Mouse (Mus musculus): ENCODE results near the gene Rapgef5.

Gene Rapgef5

DNA sequence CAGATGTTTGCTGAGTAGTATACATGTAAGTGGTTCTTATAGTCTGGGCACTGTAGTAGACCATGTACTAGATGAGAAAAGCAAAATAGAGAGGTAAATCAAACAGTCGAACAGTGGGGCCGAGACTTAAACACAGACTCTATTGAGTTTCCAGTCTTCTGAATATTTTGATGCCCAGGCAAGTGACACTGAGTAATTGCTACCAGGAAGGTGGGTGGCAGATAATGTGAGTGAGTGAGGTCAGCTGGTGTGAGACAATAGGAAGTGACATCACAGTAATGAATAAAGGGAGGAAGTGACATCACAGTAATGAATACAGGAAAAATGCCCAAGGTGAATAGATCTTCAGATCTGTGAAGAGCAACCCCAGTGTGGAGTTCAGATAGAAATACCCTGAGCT, at the start of gene Rapgef5:
Gene Rapgef5 (plus strand): TSS at position 301 of the 400 bp plus-strand sequence.
- no peak for DNase-seq (ENCODE audit: low spot score)

DNA sequence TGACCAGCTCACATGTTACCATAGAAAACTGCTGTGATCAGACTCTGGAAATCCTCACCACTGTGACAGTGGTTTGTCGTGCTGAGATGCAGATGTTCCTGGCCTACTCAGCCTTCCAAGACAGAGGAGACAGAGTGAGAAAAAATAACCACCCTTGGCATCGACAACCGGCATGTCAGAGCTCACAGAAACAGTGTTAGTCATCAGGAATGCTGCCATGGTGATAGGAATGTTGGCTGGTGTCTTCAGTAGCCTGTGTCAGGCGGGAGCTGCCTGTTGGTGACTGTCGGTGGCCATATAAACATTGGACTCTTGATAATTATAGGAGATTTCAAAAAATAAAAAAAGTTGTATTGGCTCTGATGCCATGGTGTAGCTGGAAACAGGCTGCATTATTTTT, 48.0 kb upstream of the Rapgef5 start:
- no peak for DNase-seq (ENCODE audit: low spot score)

DNA sequence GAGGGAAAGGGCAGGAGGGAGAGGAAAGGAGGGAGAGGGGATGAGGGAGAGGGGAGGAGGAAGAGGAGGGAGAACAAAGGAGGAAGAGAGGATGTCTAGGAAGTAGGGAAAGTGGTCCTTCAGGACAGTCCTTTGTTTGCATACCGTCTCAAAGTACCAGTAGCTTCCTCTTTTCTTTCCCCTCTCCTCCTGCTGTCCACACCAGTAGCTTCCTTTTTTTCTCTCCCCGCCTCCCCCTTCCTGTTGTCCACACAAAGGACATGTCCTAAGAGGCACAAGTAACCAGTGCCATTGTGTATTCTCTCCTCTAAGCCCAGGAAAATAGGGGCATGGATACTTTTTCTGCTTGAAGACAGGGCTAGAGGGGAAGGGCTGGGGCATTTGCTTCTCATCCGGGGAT, 37.3 kb upstream of the Rapgef5 start:
- no peak for DNase-seq (ENCODE audit: low spot score)

GRCm38 (mm10) chr12:117479680-117480079, 36.6 kb upstream of the Rapgef5 start:
- DNase-seq (ENCODE audit: low spot score), result no peak

GRCm38 (mm10) chr12:117480958-117481357, 35.3 kb upstream of the Rapgef5 start:
- no peak for DNase-seq (ENCODE audit: low spot score)

GRCm38 (mm10) chr12:117482665-117483064, 33.6 kb upstream of the Rapgef5 start:
- no peak for DNase-seq (ENCODE audit: low spot score)

DNA sequence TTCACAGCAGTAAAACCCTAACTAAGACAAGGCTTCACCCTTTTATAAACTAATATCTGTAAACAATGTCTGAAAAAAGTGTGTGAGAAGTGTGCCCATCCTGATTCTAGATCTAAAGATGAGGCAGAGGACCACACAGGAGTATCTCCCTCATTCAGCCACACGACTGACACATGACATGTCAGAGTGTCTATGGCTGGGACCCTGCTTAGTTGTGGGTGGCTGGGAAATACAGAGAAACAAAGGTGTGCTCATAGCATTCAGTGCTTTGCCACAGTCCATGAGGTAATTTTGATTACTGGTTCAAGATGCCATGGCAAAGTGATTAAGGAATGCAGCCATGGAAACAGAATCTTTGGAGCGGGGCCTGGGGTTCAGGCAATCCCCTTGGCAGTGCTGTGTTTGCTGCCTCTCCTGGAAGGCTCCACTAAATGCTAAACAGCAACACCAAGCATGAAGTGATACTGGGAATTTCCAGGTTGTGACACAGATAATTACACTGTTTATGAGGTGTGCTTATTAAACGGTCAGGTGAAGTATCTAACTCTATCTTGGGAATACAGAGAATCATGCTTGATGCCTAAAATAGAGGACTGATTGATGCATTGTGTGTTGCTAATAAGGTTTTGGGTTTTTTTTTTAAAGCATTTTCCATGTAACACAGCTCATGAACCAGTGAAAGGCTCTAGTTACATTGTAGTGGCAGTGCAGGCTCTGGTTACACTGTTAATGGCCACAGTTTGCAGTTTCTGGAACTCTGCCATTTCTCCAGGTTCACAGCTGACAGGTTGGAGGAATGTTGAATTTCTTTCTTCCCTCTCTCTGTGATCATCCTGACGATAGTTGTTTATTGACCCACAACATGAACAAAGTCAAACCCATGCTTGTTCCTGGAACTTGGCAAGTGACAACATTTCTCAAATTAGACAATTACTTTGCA, 29.9 kb upstream of the Rapgef5 start:
- no peak for DNase-seq (ENCODE audit: low spot score)

DNA sequence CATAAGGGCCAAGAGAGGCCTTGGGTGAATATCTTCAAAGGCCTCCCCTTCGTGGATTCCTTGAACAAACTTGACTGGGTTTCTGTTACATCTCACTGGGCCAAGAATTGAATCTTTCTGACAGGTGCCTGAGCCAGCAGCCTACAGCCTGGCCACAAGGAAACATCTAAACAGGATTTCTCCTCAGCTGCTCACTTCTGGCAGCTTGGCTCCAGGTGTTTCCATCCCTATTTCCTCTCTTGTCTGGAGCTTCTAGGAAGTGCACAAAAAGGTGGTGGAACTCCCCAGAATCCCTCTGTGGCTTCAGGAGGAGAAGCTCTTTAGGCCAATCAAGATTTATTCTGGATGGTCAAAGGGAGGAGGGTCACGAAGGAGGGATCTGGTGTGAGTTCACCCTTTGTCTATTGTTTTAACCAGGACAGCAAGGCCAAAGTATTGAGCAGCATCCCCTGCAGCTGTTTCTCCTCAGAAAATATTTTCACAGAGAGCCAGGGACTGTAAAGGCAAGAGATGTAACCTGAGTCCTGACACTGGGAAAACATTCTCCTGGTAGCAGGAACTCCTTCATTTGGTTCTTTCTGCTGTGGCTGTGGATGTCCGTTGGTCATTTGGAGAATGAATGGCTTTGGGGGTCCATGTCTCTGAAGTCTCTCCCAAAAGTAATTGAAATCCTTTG, 19.6 kb upstream of the Rapgef5 start:
- no peak for DNase-seq (ENCODE audit: low spot score)

DNA sequence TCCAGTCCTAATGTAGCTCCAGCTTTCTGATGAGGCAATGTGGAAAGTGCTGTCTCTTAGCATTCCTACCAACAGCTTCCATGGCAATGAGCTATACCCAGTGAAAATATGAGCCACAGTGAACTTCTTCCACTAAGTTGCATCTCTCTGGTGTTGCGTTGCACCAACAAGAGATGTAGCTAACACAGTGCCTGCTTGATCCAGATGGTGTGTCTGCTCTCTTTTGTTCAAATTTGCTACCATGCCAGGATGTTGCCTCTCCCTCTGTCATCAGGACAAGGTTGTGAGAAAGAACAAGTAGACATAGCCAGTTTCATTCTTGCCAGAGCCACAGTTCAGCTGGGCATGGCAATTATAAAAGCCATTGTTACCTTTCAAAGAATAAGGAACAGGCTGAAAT, 18.9 kb upstream of the Rapgef5 start:
- no peak for DNase-seq (ENCODE audit: low spot score)

DNA sequence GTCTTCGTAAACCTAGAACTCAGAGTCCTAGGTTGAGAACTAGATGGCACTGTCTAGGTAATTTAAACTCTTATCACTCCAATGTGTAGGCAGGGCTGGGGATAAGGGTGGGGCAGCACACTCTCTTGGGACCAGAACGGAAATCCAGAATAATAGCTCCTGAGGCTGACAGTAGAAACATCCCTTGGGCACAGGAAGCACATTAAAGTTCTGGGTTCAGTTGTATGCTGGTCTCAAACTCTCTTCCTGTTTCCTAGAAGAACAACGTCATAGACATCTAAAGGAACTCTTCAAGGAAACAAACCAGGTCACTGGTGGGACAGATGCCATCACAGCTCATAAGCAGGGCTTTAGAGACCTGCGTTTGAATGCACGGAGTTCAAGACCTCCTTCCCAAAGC, 17.0 kb upstream of the Rapgef5 start:
- DNase-seq (ENCODE audit: low spot score), result no peak

GRCm38 (mm10) chr12:117501180-117501579, 15.1 kb upstream of the Rapgef5 start:
- no peak for DNase-seq (ENCODE audit: low spot score)

DNA sequence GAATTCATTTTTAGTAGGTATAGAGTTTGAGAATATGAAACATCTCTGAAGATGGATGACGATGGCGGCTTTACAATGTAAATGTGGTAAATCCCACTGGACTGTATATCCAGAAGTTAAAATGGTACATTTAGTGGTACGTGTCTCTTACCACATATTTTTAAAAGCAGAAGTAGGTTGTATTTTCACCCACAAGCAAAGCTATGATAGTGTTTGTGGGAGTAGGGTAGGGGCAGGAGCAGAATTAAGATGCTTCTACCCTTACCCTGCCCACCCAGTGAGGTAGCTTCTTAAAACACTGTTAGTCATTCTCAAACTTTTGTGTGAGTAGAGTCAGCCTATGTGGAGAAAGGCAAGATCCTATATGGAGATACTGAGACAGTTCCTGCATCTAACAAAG, 13.4 kb upstream of the Rapgef5 start:
- DNase-seq (ENCODE audit: low spot score), result no peak

GRCm38 (mm10) chr12:117505163-117505562, 11.1 kb upstream of the Rapgef5 start:
- no peak for DNase-seq (ENCODE audit: low spot score)

DNA sequence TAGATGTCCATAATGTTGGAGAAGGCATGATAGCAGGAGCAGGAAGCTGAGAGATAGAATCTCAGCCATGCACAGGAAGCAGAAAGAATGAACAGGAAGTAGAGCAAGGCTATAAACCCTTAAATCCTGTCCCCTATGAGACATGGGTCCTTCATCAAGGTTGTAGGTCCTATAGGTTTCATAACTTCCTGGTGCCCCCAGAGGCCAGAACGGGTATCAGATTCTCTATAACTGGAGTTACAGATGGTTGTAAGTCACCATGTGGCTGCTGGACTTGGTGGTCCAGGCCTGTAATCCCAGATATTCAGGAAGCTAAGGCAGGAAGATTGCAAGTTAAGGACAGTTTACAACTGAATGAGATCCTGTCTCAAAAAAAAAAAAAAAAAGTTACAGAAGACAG, 8.5 kb upstream of the Rapgef5 start:
- no peak for DNase-seq (ENCODE audit: low spot score)

DNA sequence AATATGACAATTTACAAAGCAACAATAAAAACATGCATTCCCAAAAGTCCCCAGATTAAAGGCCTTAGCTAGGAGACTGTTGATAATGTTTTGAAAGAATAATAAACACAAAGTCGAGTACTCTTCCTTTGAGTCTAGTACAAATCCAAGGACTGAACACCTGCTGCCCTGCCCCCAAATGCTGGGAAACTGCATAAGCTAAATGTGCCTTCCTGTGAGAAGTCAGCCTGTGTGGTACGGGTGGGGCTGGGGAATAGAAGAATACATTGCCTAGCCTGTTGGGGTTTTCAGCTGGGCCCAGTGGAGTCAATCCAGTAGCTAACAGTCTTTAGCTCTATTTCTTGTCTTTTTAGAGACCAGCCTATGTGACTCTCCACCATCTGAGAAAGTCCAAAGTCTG, 6.4 kb upstream of the Rapgef5 start:
- DNase-seq (ENCODE audit: low spot score), result no peak

DNA sequence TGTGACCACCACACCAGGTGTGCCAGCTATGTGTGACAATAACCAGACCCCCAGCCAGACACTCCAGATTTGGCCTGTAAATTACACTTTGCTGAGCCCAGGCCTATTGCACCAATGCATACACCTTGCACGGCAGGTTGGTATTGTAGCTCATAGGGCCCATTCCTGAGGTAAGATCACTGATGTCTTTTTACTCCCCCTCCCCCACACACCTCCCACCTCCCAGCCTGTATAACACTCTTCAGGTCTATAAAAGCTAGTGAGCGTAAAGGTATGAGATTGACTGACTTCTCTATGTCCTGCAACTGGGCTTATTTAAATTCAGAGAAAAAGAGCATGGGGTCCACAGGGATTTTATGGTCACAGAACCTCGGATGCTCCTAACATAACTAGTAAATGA, 3.8 kb upstream of the Rapgef5 start:
- no peak for DNase-seq (ENCODE audit: low spot score)

- DNase-seq (ENCODE audit: low spot score), result no peak
Observed at GRCm38 (mm10) chr12:117513150-117513932, 2.9 kb upstream of the Rapgef5 start.

GRCm38 (mm10) chr12:117517275-117517936, 1.1 kb downstream of the Rapgef5 start:
- no peak for DNase-seq (ENCODE audit: low spot score)

- no peak for DNase-seq (ENCODE audit: low spot score)
Observed at GRCm38 (mm10) chr12:117524311-117525013, 8.2 kb downstream of the Rapgef5 start.

DNA sequence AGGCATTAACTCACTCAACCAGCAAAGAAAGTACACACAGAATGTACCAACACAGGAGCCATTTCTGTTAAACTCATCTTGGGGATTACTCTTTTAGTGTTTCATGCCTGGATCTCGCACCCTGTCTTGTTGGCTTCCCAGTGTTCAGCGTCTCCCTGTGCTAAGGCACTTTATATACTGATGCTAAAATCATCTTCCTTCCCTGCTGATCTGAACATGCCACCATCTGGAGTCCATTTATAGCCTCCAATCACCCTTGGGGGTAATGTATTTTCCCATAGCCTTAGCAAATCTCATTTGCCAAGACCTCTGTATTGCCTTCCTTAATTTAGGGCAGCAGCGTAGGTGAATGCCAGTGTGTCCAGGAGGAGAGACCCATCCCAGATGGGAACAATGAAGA, 11.6 kb downstream of the Rapgef5 start:
- DNase-seq (ENCODE audit: low spot score), result no peak

GRCm38 (mm10) chr12:117528509-117529145, 12.3 kb downstream of the Rapgef5 start:
- no peak for DNase-seq (ENCODE audit: low spot score)

Measured in ovary, postnatal 14 days (tissue).